Mouse (Mus musculus): Measurements from ENCODE around the gene Rnpepl1.

DNA sequence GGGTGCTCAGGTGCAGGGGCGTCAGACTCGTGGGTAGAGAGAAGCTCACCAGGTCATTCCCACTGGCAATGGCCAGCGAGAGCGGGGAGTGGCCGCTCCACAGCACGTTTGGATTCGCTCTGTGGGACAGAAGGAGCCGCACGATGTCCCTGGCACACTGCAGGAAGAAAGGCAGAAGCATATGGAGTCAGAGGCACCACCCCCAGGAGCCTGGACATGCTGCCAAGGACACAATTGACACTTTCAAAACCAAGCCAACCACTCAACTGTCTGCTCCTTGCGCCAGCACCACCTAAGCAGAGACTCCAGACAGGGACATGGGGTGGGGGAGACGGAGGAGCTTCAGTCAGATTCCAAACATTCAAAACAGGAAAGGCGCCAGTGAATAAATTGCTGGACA lies 31.3 kb upstream of the Rnpepl1 start:
- TF ChIP-seq CTCF (IDR thresholded peaks at IDR 0.05; ENCODE audit: control insufficient read depth, insufficient read depth, low read length): no peak
- TF ChIP-seq POLR2A (IDR thresholded peaks at IDR 0.05; ENCODE audit: borderline replicate concordance, control insufficient read depth, low read depth, low read length): no peak

Measured in bone marrow, adult 2 months (tissue).